Mouse (Mus musculus) forebrain, embryonic 11.5 days (tissue): ENCODE data around the gene Ptprm. TPM values are rescaled to one million over a fixed set of nuclear protein-coding genes. Genes with fewer than 3 reads are reported as not detected.

Experiments used
- ATAC-seq: fragments of 200-750 bp; cut with Nextera tagmentation; replicated peaks from 2 replicates; pipeline ENCODE4 v1.8.0; 2017; ENCODE audit warnings: moderate TSS enrichment; ENCODE audit not compliant: low FRiP score
- DNase-seq: peaks from one replicate; pipeline ENCODE4 v3.0.0-alpha.2; 2017; ENCODE audit warnings: low spot score
- H3K27ac ChIP-seq: fragments of 300-500 bp; sonication (generic); 2 replicates; pipeline ENCODE4 v1.5.1; 2014; ENCODE audit warnings: low read depth, low read length
- H3K27me3 ChIP-seq: fragments of 300-500 bp; sonication (generic); 2 replicates; pipeline ENCODE4 v1.6.1; 2014; ENCODE audit warnings: mild to moderate bottlenecking, low read length, mixed read lengths; ENCODE audit not compliant: control insufficient read depth, insufficient read depth
- H3K36me3 ChIP-seq: fragments of 300-500 bp; sonication (generic); 2 replicates; pipeline ENCODE4 v1.6.1; 2014; ENCODE audit warnings: mild to moderate bottlenecking, low read length, moderate library complexity, mixed read lengths; ENCODE audit not compliant: control insufficient read depth, insufficient read depth
- H3K4me1 ChIP-seq: fragments of 300-500 bp; sonication (generic); replicated peaks from 2 replicates; pipeline ENCODE4 v1.6.1; 2014; ENCODE audit warnings: low read length, mixed read lengths; ENCODE audit not compliant: control insufficient read depth, insufficient read depth
- H3K4me2 ChIP-seq: fragments of 300-500 bp; sonication (generic); 2 replicates; pipeline ENCODE4 v1.6.1; 2014; ENCODE audit warnings: low read depth, mild to moderate bottlenecking, low read length, moderate library complexity, mixed read lengths; ENCODE audit not compliant: severe bottlenecking
- H3K4me3 ChIP-seq: fragments of 300-500 bp; sonication (generic); 2 replicates; pipeline ENCODE4 v1.5.1; 2014; ENCODE audit warnings: low read depth, low read length
- H3K9ac ChIP-seq: fragments of 300-500 bp; sonication (generic); 2 replicates; pipeline ENCODE4 v1.6.1; 2014; ENCODE audit warnings: low read length
- H3K9me3 ChIP-seq: fragments of 300-500 bp; sonication (generic); 2 replicates; pipeline ENCODE4 v1.6.1; 2016; ENCODE audit warnings: low read length, mixed read lengths; ENCODE audit not compliant: control insufficient read depth
- WGBS: fragments of 180-500 bp; shearing (Covaris S2); extraction: QIAGEN DNeasy Blood & Tissue Kit; methylation state at CpG from one replicate; pipeline ENCODE4 v1.1.7; 2014; 5-methylcytosine and 5-hydroxymethylcytosine counted together
- polyA plus RNA-seq: library from polyadenylated mRNA; unstranded; fragments of >200 nt; fragmentation: Nextera tagmentation; extraction: Ambion mirVana; gene quantifications from 2 replicates; pipeline ENCODE4 v1.2.1, GENCODE M21; 2014

Ptprm gene
- polyA plus RNA-seq, 1 experiment from 2014 or later = 11.7 TPM

GRCm38 (mm10) chr17:67140502-67140901, 213.8 kb downstream of the Ptprm start:
- ATAC-seq (no peak), DNase-seq (no peak)
- Histone ChIP-seq H3K4me2 (no peak overlapping the region), H3K36me3 (no peaks in the 10 kb centered on the region), H3K9ac (no peak overlapping the region), H3K4me1 (no peaks in the 10 kb centered on the region), H3K9me3 (no peaks in the 10 kb centered on the region), H3K27ac (no peak overlapping the region), H3K4me3 (no peak overlapping the region), H3K27me3 (no peaks in the 10 kb centered on the region)
- 42% methylated on average over 1 of the region's 1 CpGs for WGBS

GRCm38 (mm10) chr17:67138981-67139380, 215.3 kb downstream of the Ptprm start:
- Histone ChIP-seq H3K4me2 (no peak overlapping the region), H3K4me3 (no peak overlapping the region), H3K27me3 (no peaks in the 10 kb centered on the region), H3K27ac (no peak overlapping the region), H3K36me3 (no peaks in the 10 kb centered on the region), H3K4me1 (no peaks in the 10 kb centered on the region), H3K9me3 (no peaks in the 10 kb centered on the region), H3K9ac (no peak overlapping the region)
- no peak for ATAC-seq
- WGBS = 78% methylated on average over 12 of the region's 12 CpGs
- DNase-seq = no peak

GRCm38 (mm10) chr17:67136876-67137275, 217.4 kb downstream of the Ptprm start:
- Histone ChIP-seq H3K4me3 (no peak overlapping the region), H3K36me3 (no peaks in the 10 kb centered on the region), H3K4me1 (0 out of 2 replicates have a peak, but pooled peaks cover 1% of the 10 kb centered on the region), H3K4me2 (no peak overlapping the region), H3K9ac (no peak overlapping the region), H3K27me3 (no peaks in the 10 kb centered on the region), H3K27ac (no peak overlapping the region), H3K9me3 (no peaks in the 10 kb centered on the region)
- 89% methylated on average over 7 of the region's 7 CpGs for WGBS
- DNase-seq (no peak), ATAC-seq (no peak)

GRCm38 (mm10) chr17:67136421-67136820, 217.8 kb downstream of the Ptprm start:
- H3K4me3 ChIP-seq = no peak overlapping the region
- WGBS = 80% methylated on average over 8 of the region's 8 CpGs
- H3K27ac ChIP-seq = no peak overlapping the region
- no peak for ATAC-seq
- H3K9me3 ChIP-seq = no peaks in the 10 kb centered on the region
- 0 out of 2 replicates have a peak, but pooled peaks cover 1% of the 10 kb centered on the region for H3K4me1 ChIP-seq
- no peaks in the 10 kb centered on the region for H3K27me3 ChIP-seq
- H3K4me2 ChIP-seq = no peak overlapping the region
- no peaks in the 10 kb centered on the region for H3K36me3 ChIP-seq
- no peak for DNase-seq
- H3K9ac ChIP-seq = no peak overlapping the region

GRCm38 (mm10) chr17:67134235-67134634, 220.0 kb downstream of the Ptprm start:
- Histone ChIP-seq H3K4me2 (no peak overlapping the region), H3K36me3 (no peaks in the 10 kb centered on the region), H3K4me3 (no peak overlapping the region), H3K9me3 (no peaks in the 10 kb centered on the region), H3K27me3 (no peaks in the 10 kb centered on the region), H3K9ac (no peak overlapping the region), H3K4me1 (0 out of 2 replicates have a peak, but pooled peaks cover 1% of the 10 kb centered on the region), H3K27ac (no peak overlapping the region)
- DNase-seq (no peak), ATAC-seq (no peak)
- WGBS = 90% methylated on average over 4 of the region's 4 CpGs

GRCm38 (mm10) chr17:67133440-67134103, 220.7 kb downstream of the Ptprm start:
- H3K9me3 ChIP-seq = no peaks in the 10 kb centered on the region
- H3K4me2 ChIP-seq = no peak overlapping the region
- H3K4me3 ChIP-seq = no peak overlapping the region
- 57% methylated on average over 13 of the region's 13 CpGs for WGBS
- no peaks in the 10 kb centered on the region for H3K27me3 ChIP-seq
- H3K27ac ChIP-seq = no peak overlapping the region
- 0 out of 2 replicates have a peak, but pooled peaks cover 1% of the 10 kb centered on the region for H3K4me1 ChIP-seq
- ATAC-seq (no peak), DNase-seq (no peak)
- no peaks in the 10 kb centered on the region for H3K36me3 ChIP-seq
- H3K9ac ChIP-seq = no peak overlapping the region

- Histone ChIP-seq H3K4me1 (0 out of 2 replicates have a peak, but pooled peaks cover 1% of the 10 kb centered on the region), H3K4me2 (no peak overlapping the region), H3K36me3 (no peaks in the 10 kb centered on the region), H3K9ac (no peak overlapping the region), H3K27ac (no peak overlapping the region), H3K4me3 (no peak overlapping the region), H3K9me3 (no peaks in the 10 kb centered on the region), H3K27me3 (no peaks in the 10 kb centered on the region)
- 92% methylated on average over 4 of the region's 4 CpGs for WGBS
- no peak for ATAC-seq
- DNase-seq = no peak
These were observed 221.2 kb downstream of the Ptprm start for GRCm38 (mm10) chr17:67133026-67133425.

- Histone ChIP-seq H3K27ac (no peak overlapping the region), H3K9me3 (no peaks in the 10 kb centered on the region), H3K4me3 (no peak overlapping the region), H3K36me3 (no peaks in the 10 kb centered on the region), H3K4me1 (no peaks in the 10 kb centered on the region), H3K9ac (no peak overlapping the region), H3K4me2 (no peak overlapping the region), H3K27me3 (no peaks in the 10 kb centered on the region)
- ATAC-seq = no peak
- DNase-seq = no peak
- WGBS = 86% methylated on average over 7 of the region's 7 CpGs
These were observed 226.7 kb downstream of the Ptprm start for GRCm38 (mm10) chr17:67127530-67127929.

GRCm38 (mm10) chr17:67125596-67125995, 228.7 kb downstream of the Ptprm start:
- Histone ChIP-seq H3K4me2 (no peak overlapping the region), H3K9ac (no peak overlapping the region), H3K9me3 (no peaks in the 10 kb centered on the region), H3K4me1 (no peaks in the 10 kb centered on the region), H3K36me3 (no peaks in the 10 kb centered on the region), H3K27ac (no peak overlapping the region), H3K27me3 (no peaks in the 10 kb centered on the region), H3K4me3 (no peak overlapping the region)
- WGBS = 76% methylated on average over 4 of the region's 4 CpGs
- DNase-seq (no peak), ATAC-seq (no peak)
